Mouse (Mus musculus) thymus, postnatal 14 days (tissue): ENCODE results near the gene Gadd45g.
A peak's percentile ranks its signal among the peaks of the same experiment; 100 is the strongest.
"Not testable (repeated sequence)": the region's sequence is repeated elsewhere in the genome, so short reads cannot be mapped to it uniquely, and the experiment has no call there.

ENCODE experiments used
- DNase-seq: peaks from one replicate; pipeline ENCODE4 v3.0.0; 2021

Gene Gadd45g

GRCm38 (mm10) chr13:51834024-51834423 is 12.5 kb upstream of the Gadd45g start:
- DNase-seq = peak; percentile 51

GRCm38 (mm10) chr13:51834520-51834919 is 12.0 kb upstream of the Gadd45g start:
- DNase-seq = no peak

GRCm38 (mm10) chr13:51835208-51835607 is 11.3 kb upstream of the Gadd45g start:
- DNase-seq = not testable (repeated sequence)

GRCm38 (mm10) chr13:51837402-51837801 is 9.1 kb upstream of the Gadd45g start:
- no peak for DNase-seq

- peak; percentile 56 for DNase-seq
Measured at GRCm38 (mm10) chr13:51839250-51840026, 7.0 kb upstream of the Gadd45g start.

- DNase-seq = no peak
Measured at GRCm38 (mm10) chr13:51840702-51841101, 5.8 kb upstream of the Gadd45g start.

GRCm38 (mm10) chr13:51841541-51842115 is 4.8 kb upstream of the Gadd45g start:
- DNase-seq = no peak

GRCm38 (mm10) chr13:51842191-51842590 is 4.3 kb upstream of the Gadd45g start:
- DNase-seq = no peak

GRCm38 (mm10) chr13:51842773-51843172 is 3.7 kb upstream of the Gadd45g start:
- peak; percentile 26 for DNase-seq

GRCm38 (mm10) chr13:51843298-51843697 is 3.2 kb upstream of the Gadd45g start:
- no peak for DNase-seq

- DNase-seq = no peak
Measured at GRCm38 (mm10) chr13:51844118-51844517, 2.4 kb upstream of the Gadd45g start.

- peak; percentile 82 for DNase-seq
Measured at GRCm38 (mm10) chr13:51844661-51845060, 1.8 kb upstream of the Gadd45g start.

GRCm38 (mm10) chr13:51845072-51845471 is 1.4 kb upstream of the Gadd45g start:
- DNase-seq = peak; percentile 30

GRCm38 (mm10) chr13:51845591-51846191 is 787 bp upstream of the Gadd45g start:
- peak; percentile 91 for DNase-seq

GRCm38 (mm10) chr13:51846868-51847793 is 653 bp downstream of the Gadd45g start:
- DNase-seq = peak; percentile 56

GRCm38 (mm10) chr13:51847979-51848480 is 1.6 kb downstream of the Gadd45g start:
- peak; percentile 88 for DNase-seq

- DNase-seq = peak; percentile 60
Measured at GRCm38 (mm10) chr13:51848481-51849240, 2.2 kb downstream of the Gadd45g start.

GRCm38 (mm10) chr13:51849241-51850033 is 3.0 kb downstream of the Gadd45g start:
- DNase-seq = no peak

- DNase-seq = no peak
Measured at GRCm38 (mm10) chr13:51850565-51850964, 4.1 kb downstream of the Gadd45g start.

- DNase-seq = no peak
Measured at GRCm38 (mm10) chr13:51852560-51853190, 6.2 kb downstream of the Gadd45g start.
